Mouse (Mus musculus): ENCODE measurements around the gene Prkar1a. TPM values are rescaled to one million over a fixed set of nuclear protein-coding genes. Genes with fewer than 3 reads are reported as not detected.

The Prkar1a gene
- polyA plus RNA-seq, 1 experiment from 2014 or later: 506 TPM

- no peak overlapping the region for H3K9ac ChIP-seq (replicated peaks; ENCODE audit: low read depth, low read length)
- H3K27ac ChIP-seq (ENCODE audit: low read depth, low read length): no peak overlapping the region
- no peaks in the 10 kb centered on the region for H3K27me3 ChIP-seq (ENCODE audit: control insufficient read depth, insufficient read depth, low read length)
- no peaks in the 10 kb centered on the region for H3K36me3 ChIP-seq (ENCODE audit: control insufficient read depth, insufficient read depth, low read length)
- H3K9me3 ChIP-seq (ENCODE audit: control insufficient read depth, low read length): no peaks in the 10 kb centered on the region
- no peak overlapping the region for H3K4me2 ChIP-seq (ENCODE audit: low read depth, low read length)
- no peak for ATAC-seq (ENCODE audit: low read depth)
- no peaks in the 10 kb centered on the region for H3K4me1 ChIP-seq (ENCODE audit: control insufficient read depth, insufficient read depth, low read length)
- H3K4me3 ChIP-seq (ENCODE audit: low read depth, low read length): no peak overlapping the region
- 37% methylated on average over 3 of the region's 3 CpGs for WGBS
Measured at GRCm38 (mm10) chr11:109692737-109693136, 43.5 kb downstream of the Prkar1a start.

GRCm38 (mm10) chr11:109696519-109696918 lies 47.3 kb downstream of the Prkar1a start:
- ATAC-seq (ENCODE audit: low read depth): no peak
- H3K4me2 ChIP-seq (ENCODE audit: low read depth, low read length): no peak overlapping the region
- H3K36me3 ChIP-seq (ENCODE audit: control insufficient read depth, insufficient read depth, low read length): no peaks in the 10 kb centered on the region
- no peaks in the 10 kb centered on the region for H3K9me3 ChIP-seq (ENCODE audit: control insufficient read depth, low read length)
- no peak overlapping the region for H3K27ac ChIP-seq (ENCODE audit: low read depth, low read length)
- no peaks in the 10 kb centered on the region for H3K4me1 ChIP-seq (ENCODE audit: control insufficient read depth, insufficient read depth, low read length)
- WGBS: 88% methylated on average over 4 of the region's 4 CpGs
- H3K27me3 ChIP-seq (ENCODE audit: control insufficient read depth, insufficient read depth, low read length): no peaks in the 10 kb centered on the region
- no peak overlapping the region for H3K9ac ChIP-seq (replicated peaks; ENCODE audit: low read depth, low read length)
- H3K4me3 ChIP-seq (ENCODE audit: low read depth, low read length): no peak overlapping the region

- Histone ChIP-seq H3K27me3 (ENCODE audit: control insufficient read depth, insufficient read depth, low read length) (no peaks in the 10 kb centered on the region), H3K36me3 (ENCODE audit: control insufficient read depth, insufficient read depth, low read length) (no peaks in the 10 kb centered on the region), H3K9ac (replicated peaks; ENCODE audit: low read depth, low read length) (no peak overlapping the region), H3K27ac (ENCODE audit: low read depth, low read length) (no peak overlapping the region), H3K9me3 (ENCODE audit: control insufficient read depth, low read length) (no peaks in the 10 kb centered on the region), H3K4me2 (ENCODE audit: low read depth, low read length) (no peak overlapping the region), H3K4me1 (ENCODE audit: control insufficient read depth, insufficient read depth, low read length) (no peaks in the 10 kb centered on the region), H3K4me3 (ENCODE audit: low read depth, low read length) (no peak overlapping the region)
- 93% methylated on average over 5 of the region's 5 CpGs for WGBS
- ATAC-seq (ENCODE audit: low read depth): no peak
Measured at GRCm38 (mm10) chr11:109697089-109697643, 48.0 kb downstream of the Prkar1a start.

GRCm38 (mm10) chr11:109698740-109699139 lies 49.5 kb downstream of the Prkar1a start:
- no peaks in the 10 kb centered on the region for H3K36me3 ChIP-seq (ENCODE audit: control insufficient read depth, insufficient read depth, low read length)
- no peaks in the 10 kb centered on the region for H3K4me1 ChIP-seq (ENCODE audit: control insufficient read depth, insufficient read depth, low read length)
- no peaks in the 10 kb centered on the region for H3K9me3 ChIP-seq (ENCODE audit: control insufficient read depth, low read length)
- H3K27me3 ChIP-seq (ENCODE audit: control insufficient read depth, insufficient read depth, low read length): no peaks in the 10 kb centered on the region
- no peak overlapping the region for H3K9ac ChIP-seq (replicated peaks; ENCODE audit: low read depth, low read length)
- no peak overlapping the region for H3K4me3 ChIP-seq (ENCODE audit: low read depth, low read length)
- WGBS: 90% methylated on average over 10 of the region's 10 CpGs
- H3K27ac ChIP-seq (ENCODE audit: low read depth, low read length): no peak overlapping the region
- H3K4me2 ChIP-seq (ENCODE audit: low read depth, low read length): no peak overlapping the region
- no peak for ATAC-seq (ENCODE audit: low read depth)

GRCm38 (mm10) chr11:109699784-109700183 lies 50.6 kb downstream of the Prkar1a start:
- H3K9ac ChIP-seq (replicated peaks; ENCODE audit: low read depth, low read length): no peak overlapping the region
- no peak for ATAC-seq (ENCODE audit: low read depth)
- WGBS: 59% methylated on average over 2 of the region's 2 CpGs
- H3K27me3 ChIP-seq (ENCODE audit: control insufficient read depth, insufficient read depth, low read length): no peaks in the 10 kb centered on the region
- H3K4me3 ChIP-seq (ENCODE audit: low read depth, low read length): no peak overlapping the region
- H3K4me1 ChIP-seq (ENCODE audit: control insufficient read depth, insufficient read depth, low read length): no peaks in the 10 kb centered on the region
- H3K9me3 ChIP-seq (ENCODE audit: control insufficient read depth, low read length): no peaks in the 10 kb centered on the region
- H3K4me2 ChIP-seq (ENCODE audit: low read depth, low read length): no peak overlapping the region
- H3K27ac ChIP-seq (ENCODE audit: low read depth, low read length): no peak overlapping the region
- H3K36me3 ChIP-seq (ENCODE audit: control insufficient read depth, insufficient read depth, low read length): no peaks in the 10 kb centered on the region

- 63% methylated on average over 6 of the region's 6 CpGs for WGBS
- H3K36me3 ChIP-seq (ENCODE audit: control insufficient read depth, insufficient read depth, low read length): no peaks in the 10 kb centered on the region
- no peaks in the 10 kb centered on the region for H3K9me3 ChIP-seq (ENCODE audit: control insufficient read depth, low read length)
- no peak overlapping the region for H3K4me2 ChIP-seq (ENCODE audit: low read depth, low read length)
- no peak overlapping the region for H3K4me3 ChIP-seq (ENCODE audit: low read depth, low read length)
- ATAC-seq (ENCODE audit: low read depth): no peak
- H3K27ac ChIP-seq (ENCODE audit: low read depth, low read length): no peak overlapping the region
- no peaks in the 10 kb centered on the region for H3K4me1 ChIP-seq (ENCODE audit: control insufficient read depth, insufficient read depth, low read length)
- no peaks in the 10 kb centered on the region for H3K27me3 ChIP-seq (ENCODE audit: control insufficient read depth, insufficient read depth, low read length)
- no peak overlapping the region for H3K9ac ChIP-seq (replicated peaks; ENCODE audit: low read depth, low read length)
Measured at GRCm38 (mm10) chr11:109700761-109701160, 51.6 kb downstream of the Prkar1a start.

- Histone ChIP-seq H3K9ac (replicated peaks; ENCODE audit: low read depth, low read length) (no peak overlapping the region), H3K4me2 (ENCODE audit: low read depth, low read length) (no peak overlapping the region), H3K4me3 (ENCODE audit: low read depth, low read length) (no peak overlapping the region), H3K4me1 (ENCODE audit: control insufficient read depth, insufficient read depth, low read length) (no peaks in the 10 kb centered on the region), H3K27ac (ENCODE audit: low read depth, low read length) (no peak overlapping the region), H3K36me3 (ENCODE audit: control insufficient read depth, insufficient read depth, low read length) (no peaks in the 10 kb centered on the region), H3K27me3 (ENCODE audit: control insufficient read depth, insufficient read depth, low read length) (no peaks in the 10 kb centered on the region), H3K9me3 (ENCODE audit: control insufficient read depth, low read length) (no peaks in the 10 kb centered on the region)
- ATAC-seq (ENCODE audit: low read depth): no peak
- 54% methylated on average over 10 of the region's 10 CpGs for WGBS
Measured at GRCm38 (mm10) chr11:109702031-109702815, 53.0 kb downstream of the Prkar1a start.

- WGBS: 73% methylated on average over 9 of the region's 9 CpGs
- H3K27me3 ChIP-seq (ENCODE audit: control insufficient read depth, insufficient read depth, low read length): no peaks in the 10 kb centered on the region
Measured at GRCm38 (mm10) chr11:109703845-109704244, 54.6 kb downstream of the Prkar1a start.

GRCm38 (mm10) chr11:109704311-109705205 lies 55.4 kb downstream of the Prkar1a start:
- Histone ChIP-seq H3K27me3 (ENCODE audit: control insufficient read depth, insufficient read depth, low read length) (no peaks in the 10 kb centered on the region), H3K27ac (ENCODE audit: low read depth, low read length) (no peak overlapping the region), H3K4me2 (ENCODE audit: low read depth, low read length) (no peak overlapping the region), H3K9ac (replicated peaks; ENCODE audit: low read depth, low read length) (no peak overlapping the region), H3K36me3 (ENCODE audit: control insufficient read depth, insufficient read depth, low read length) (no peaks in the 10 kb centered on the region), H3K4me1 (ENCODE audit: control insufficient read depth, insufficient read depth, low read length) (no peaks in the 10 kb centered on the region), H3K4me3 (ENCODE audit: low read depth, low read length) (no peak overlapping the region), H3K9me3 (ENCODE audit: control insufficient read depth, low read length) (no peaks in the 10 kb centered on the region)
- WGBS: 87% methylated on average over 22 of the region's 22 CpGs
- ATAC-seq (ENCODE audit: low read depth): no peak

More at GRCm38 (mm10) chr11:109703845-109704244, 54.6 kb downstream of the Prkar1a start:
- Histone ChIP-seq H3K36me3 (ENCODE audit: control insufficient read depth, insufficient read depth, low read length) (no peaks in the 10 kb centered on the region), H3K4me1 (ENCODE audit: control insufficient read depth, insufficient read depth, low read length) (no peaks in the 10 kb centered on the region), H3K27ac (ENCODE audit: low read depth, low read length) (no peak overlapping the region), H3K9ac (replicated peaks; ENCODE audit: low read depth, low read length) (no peak overlapping the region), H3K4me2 (ENCODE audit: low read depth, low read length) (no peak overlapping the region), H3K4me3 (ENCODE audit: low read depth, low read length) (no peak overlapping the region), H3K9me3 (ENCODE audit: control insufficient read depth, low read length) (no peaks in the 10 kb centered on the region)
- no peak for ATAC-seq (ENCODE audit: low read depth)
